Mouse (Mus musculus) embryonic fibroblast, embryonic 13.5 days (primary cell): Measurements from ENCODE around the gene Sinhcaf.

Experiments used
- CTCF ChIP-seq: IDR thresholded peaks from 2 replicates; pipeline ENCODE4 v1.5.1; 2011; ENCODE audit warnings: mild to moderate bottlenecking, control low read depth, low read length, moderate library complexity, borderline replicate concordance; ENCODE audit not compliant: insufficient read depth
- POLR2A ChIP-seq: IDR thresholded peaks from 2 replicates; pipeline ENCODE4 v1.6.1; 2011; ENCODE audit warnings: low read depth, mild to moderate bottlenecking, control low read depth, low read length, moderate library complexity

DNA sequence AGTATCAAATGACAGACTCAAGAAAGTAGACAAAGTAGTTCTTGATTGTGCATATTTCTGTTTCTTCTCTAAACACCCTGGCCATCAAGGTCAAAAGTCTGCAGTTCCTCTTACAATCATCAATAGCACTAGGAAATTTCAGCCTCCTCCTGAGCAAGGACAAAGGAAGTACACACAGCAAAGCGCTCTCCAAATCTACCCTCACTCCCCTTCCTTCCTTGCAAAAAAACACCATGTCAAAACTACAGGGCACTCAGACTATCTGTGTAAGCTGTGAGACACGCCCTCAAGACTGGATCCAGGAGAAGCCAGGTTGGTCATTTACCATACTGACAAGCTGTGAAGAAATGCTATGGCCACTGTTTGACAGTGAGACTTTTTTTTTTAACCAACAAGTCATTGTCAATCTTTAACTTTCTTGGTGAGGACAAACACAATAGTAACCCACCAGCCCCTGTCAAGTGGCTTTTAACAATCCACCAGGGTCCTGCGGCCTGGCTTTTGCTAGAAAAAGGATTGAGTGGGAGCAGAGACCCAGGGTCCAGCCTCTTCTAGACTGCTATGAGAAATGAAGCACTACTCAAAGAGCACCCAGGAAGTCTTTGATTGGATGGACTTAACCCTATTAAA, 11.2 kb downstream of the Sinhcaf start:
- TF ChIP-seq CTCF (no peak), POLR2A (no peak)
